Mouse (Mus musculus): Measurements from ENCODE around the gene Bax. TPM values are rescaled to one million over a fixed set of nuclear protein-coding genes. Genes with fewer than 3 reads are reported as not detected.
A peak's percentile ranks its signal among the peaks of the same experiment; 100 is the strongest.

The Bax gene
- total RNA-seq, 2 experiments from 2014 or later, result 15.6 to 16.9 TPM

GRCm38 (mm10) chr7:45414740-45415224, 51.9 kb downstream of the Bax start:
- no peak for DNase-seq

GRCm38 (mm10) chr7:45413864-45414739, 52.6 kb downstream of the Bax start:
- no peak for DNase-seq

- DNase-seq, result peak; percentile 64
Observed at GRCm38 (mm10) chr7:45413113-45413863, 53.4 kb downstream of the Bax start, which contains the start of gene Ntf5. Gene Ntf5 (plus strand): TSS chr7:45413695.

- DNase-seq, result peak; percentile 78
Observed at GRCm38 (mm10) chr7:45412421-45412820, 54.3 kb downstream of the Bax start.

Small RNAs within 50 kb of the gene (microRNA-seq; reads per million reads assigned to microRNA genes)
- 0 to 0.26 reads per million in 2 experiments for gene Gm22133 (ENCODE audit: borderline replicate concordance in 2 of 2)

Other genes with a start within 250 kb of the Bax start
- 1 to 10 TPM; 1.3 to 2.0 TPM for gene Cd37, start 227.8 kb downstream of the Bax start, total RNA-seq (2021)
- gene Slc6a16, start 225.8 kb downstream of the Bax start, total RNA-seq (2021), result not detected
- gene Slc6a21, start 189.4 kb downstream of the Bax start, total RNA-seq (2021), result not detected
- gene Trpm4, start 133.1 kb downstream of the Bax start, total RNA-seq (2021), result 10 to 100 TPM; 17.0 to 18.3 TPM
- gene Hrc, start 131.6 kb downstream of the Bax start, total RNA-seq (2021), result 100 to 1,000 TPM; 812 to 910 TPM
- under 1 TPM; 0.18 to 0.38 TPM for gene Ppfia3, start 99.9 kb downstream of the Bax start, total RNA-seq (2021)
- gene Lin7b, start 96.3 kb downstream of the Bax start, total RNA-seq (2021), result under 1 TPM in 1 of 2 experiments, not detected in 1; 0.67 TPM
- 10 to 100 TPM; 76.1 to 78.0 TPM for gene Snrnp70, start 71.2 kb downstream of the Bax start, total RNA-seq (2021)
- gene Kcna7, start 61.2 kb downstream of the Bax start, total RNA-seq (2021), result 100 to 1,000 TPM in 1 of 2 experiments, 10 to 100 TPM in 1; 73.7 to 107 TPM
- gene Ntf5, start 53.2 kb downstream of the Bax start, total RNA-seq (2021), result 1 to 10 TPM; 3.9 to 6.6 TPM
- gene Lhb, start 46.1 kb downstream of the Bax start, total RNA-seq (2021), result 1 to 10 TPM in 1 of 2 experiments, not detected in 1; 1.6 TPM
- gene Gys1, start 32.1 kb downstream of the Bax start, total RNA-seq (2021), result 100 to 1,000 TPM; 243 to 327 TPM
- 10 to 100 TPM; 23.3 to 23.8 TPM for gene Ruvbl2, start 28.8 kb downstream of the Bax start, total RNA-seq (2021)
- gene Ftl1, start 7.0 kb downstream of the Bax start, total RNA-seq (2021), result 100 to 1,000 TPM; 125 to 149 TPM
- gene Tulp2, start 15.0 kb upstream of the Bax start, total RNA-seq (2021), result not detected
- gene Gm45808, start 19.9 kb upstream of the Bax start, total RNA-seq (2021), result 1 to 10 TPM; 4.3 to 10.0 TPM
- 10 to 100 TPM; 12.3 to 12.6 TPM for gene Dhdh, start 21.9 kb upstream of the Bax start, total RNA-seq (2021)
- 10 to 100 TPM; 60.8 to 73.2 TPM for gene Nucb1, start 43.5 kb upstream of the Bax start, total RNA-seq (2021)
- 10 to 100 TPM; 13.8 to 19.2 TPM for gene Ppp1r15a, start 59.4 kb upstream of the Bax start, total RNA-seq (2021)
- gene Plekha4, start 59.4 kb upstream of the Bax start, total RNA-seq (2021), result 1 to 10 TPM; 7.5 to 8.5 TPM
- 1 to 10 TPM in 1 of 2 experiments, under 1 TPM in 1; 0.99 to 1.2 TPM for gene Hsd17b14, start 88.0 kb upstream of the Bax start, total RNA-seq (2021)
- gene Bcat2, start 103.3 kb upstream of the Bax start, total RNA-seq (2021), result 10 to 100 TPM; 56.3 to 63.9 TPM
- gene Fgf21, start 148.6 kb upstream of the Bax start, total RNA-seq (2021), result not detected
- not detected for gene Fut1, start 150.4 kb upstream of the Bax start, total RNA-seq (2021)
- gene Izumo1, start 154.9 kb upstream of the Bax start, total RNA-seq (2021), result not detected
- 1 to 10 TPM; 6.1 to 8.5 TPM for gene Rasip1, start 160.6 kb upstream of the Bax start, total RNA-seq (2021)
- 10 to 100 TPM; 39.0 to 46.1 TPM for gene Mamstr, start 173.1 kb upstream of the Bax start, total RNA-seq (2021)
- under 1 TPM; 0.19 to 0.61 TPM for gene Fut2, start 199.5 kb upstream of the Bax start, total RNA-seq (2021)
- gene Ntn5, start 217.1 kb upstream of the Bax start, total RNA-seq (2021), result under 1 TPM; 0.38 to 0.75 TPM
- under 1 TPM in 1 of 2 experiments, not detected in 1; 0.16 TPM for gene Sec1, start 227.5 kb upstream of the Bax start, total RNA-seq (2021)
- 10 to 100 TPM in 1 of 2 experiments, 1 to 10 TPM in 1; 4.9 to 11.2 TPM for gene Car11, start 232.9 kb upstream of the Bax start, total RNA-seq (2021)
- gene Dbp, start 238.2 kb upstream of the Bax start, total RNA-seq (2021), result 100 to 1,000 TPM in 1 of 2 experiments, 10 to 100 TPM in 1; 14.3 to 121 TPM
- 100 to 1,000 TPM; 433 to 449 TPM for gene Rpl18, start 248.6 kb upstream of the Bax start, total RNA-seq (2021)

All from gastrocnemius, postnatal 25 days (tissue).